Mouse (Mus musculus) liver, embryonic 11.5 days (tissue): ENCODE data around the gene Fryl. TPM values are rescaled to one million over a fixed set of nuclear protein-coding genes. Genes with fewer than 3 reads are reported as not detected.

Experiments
- ATAC-seq: fragments of 200-750 bp; cut with Nextera tagmentation; replicated peaks from 2 replicates; pipeline ENCODE4 v1.8.0; 2017; ENCODE audit warnings: moderate number of reproducible peaks, mild to moderate bottlenecking, moderate TSS enrichment, moderate library complexity; ENCODE audit not compliant: low FRiP score
- DNase-seq: peaks from one replicate; pipeline ENCODE4 v3.0.0-alpha.2; 2017; ENCODE audit warnings: low spot score
- H3K27ac ChIP-seq: fragments of 300-500 bp; sonication (generic); 2 replicates; pipeline ENCODE4 v1.5.1; 2014; ENCODE audit warnings: mild to moderate bottlenecking, low read depth, low read length, control low read depth
- H3K27me3 ChIP-seq: fragments of 300-500 bp; sonication (generic); replicated peaks from 2 replicates; pipeline ENCODE4 v1.6.1; 2014; ENCODE audit warnings: low read length, mixed read lengths; ENCODE audit not compliant: control insufficient read depth, insufficient read depth
- H3K36me3 ChIP-seq: fragments of 300-500 bp; sonication (generic); 2 replicates; pipeline ENCODE4 v1.6.1; 2014; ENCODE audit warnings: mild to moderate bottlenecking, low read length, moderate library complexity, mixed read lengths; ENCODE audit not compliant: control insufficient read depth, insufficient read depth
- H3K4me1 ChIP-seq: fragments of 300-500 bp; sonication (generic); replicated peaks from 2 replicates; pipeline ENCODE4 v1.6.1; 2014; ENCODE audit warnings: low read length, mixed read lengths; ENCODE audit not compliant: control insufficient read depth, insufficient read depth
- H3K4me2 ChIP-seq: fragments of 300-500 bp; sonication (generic); 2 replicates; pipeline ENCODE4 v1.6.1; 2014; ENCODE audit warnings: mild to moderate bottlenecking, control low read depth, moderate library complexity
- H3K4me3 ChIP-seq: fragments of 300-500 bp; sonication (generic); 2 replicates; pipeline ENCODE4 v1.5.1; 2014; ENCODE audit warnings: low read depth, low read length, control low read depth
- H3K9ac ChIP-seq: fragments of 300-500 bp; sonication (generic); 2 replicates; pipeline ENCODE4 v1.6.1; 2014; ENCODE audit warnings: low read depth, low read length, control low read depth
- H3K9me3 ChIP-seq: fragments of 300-500 bp; sonication (generic); 2 replicates; pipeline ENCODE4 v1.6.1; 2016; ENCODE audit warnings: low read length, inconsistent platforms, mixed read lengths; ENCODE audit not compliant: control insufficient read depth
- WGBS: fragments of 180-500 bp; shearing (Covaris S2); extraction: QIAGEN DNeasy Blood & Tissue Kit; methylation state at CpG from one replicate; pipeline ENCODE4 v1.1.7; 2014; 5-methylcytosine and 5-hydroxymethylcytosine counted together
- polyA plus RNA-seq: library from polyadenylated mRNA; unstranded; fragments of >200 nt; fragmentation: Nextera tagmentation; extraction: Ambion mirVana; gene quantifications from 2 replicates; pipeline ENCODE4 v1.2.1, GENCODE M21; 2014

The Fryl gene
- polyA plus RNA-seq, 1 experiment from 2014 or later = 39.7 TPM

DNA sequence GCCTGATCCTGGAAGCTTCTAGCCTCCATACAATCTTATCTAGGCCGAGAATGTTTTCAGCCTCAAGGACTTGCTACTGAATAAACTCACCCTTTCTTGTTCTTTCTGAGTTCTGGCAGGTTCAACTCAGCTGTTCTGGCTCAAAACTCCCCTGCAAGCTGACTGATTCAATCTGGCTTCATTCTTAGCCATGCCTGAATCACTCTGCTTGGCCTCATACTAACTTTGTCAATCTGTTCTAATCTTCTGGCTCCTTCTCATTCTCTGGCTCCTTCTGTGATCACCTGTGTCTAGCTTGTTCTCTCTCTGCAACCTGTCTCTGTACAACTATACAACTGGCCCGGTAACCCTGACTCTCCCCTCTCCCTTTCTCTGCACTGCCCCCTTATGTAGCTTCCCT lies 93.9 kb downstream of the Fryl start:
- Histone ChIP-seq H3K4me1 (no peaks in the 10 kb centered on the region), H3K27ac (no peak overlapping the region)
- 75% methylated on average over 2 of the region's 2 CpGs for WGBS

DNA sequence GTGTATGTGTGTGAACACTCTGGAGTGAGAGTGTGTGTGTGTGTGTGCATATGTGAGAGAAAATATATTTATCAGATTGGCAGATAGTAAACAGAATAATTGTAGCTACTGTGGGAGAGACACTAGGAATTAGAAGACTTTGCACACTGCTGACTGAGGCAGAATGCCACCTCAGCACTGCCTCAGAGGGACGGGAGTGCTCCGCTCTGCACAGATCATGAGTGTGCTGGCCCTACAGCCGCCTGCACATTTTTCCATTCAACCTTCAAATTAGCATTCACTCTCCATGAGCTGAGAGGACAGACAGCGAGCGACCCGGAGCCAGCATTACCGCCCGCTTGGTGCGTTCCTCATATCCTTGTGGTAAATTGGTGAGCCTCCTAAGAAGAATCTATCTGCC lies 96.0 kb downstream of the Fryl start:
- no peaks in the 10 kb centered on the region for H3K36me3 ChIP-seq
- no peaks in the 10 kb centered on the region for H3K27me3 ChIP-seq
- H3K9ac ChIP-seq = no peak overlapping the region
- no peaks in the 10 kb centered on the region for H3K4me1 ChIP-seq
- H3K9me3 ChIP-seq = no peaks in the 10 kb centered on the region
- DNase-seq = no peak
- ATAC-seq = no peak
- 91% methylated on average over 9 of the region's 9 CpGs for WGBS
- H3K4me3 ChIP-seq = no peak overlapping the region
- no peak overlapping the region for H3K4me2 ChIP-seq
- H3K27ac ChIP-seq = no peak overlapping the region

More for the DNA sequence above, 93.9 kb downstream of the Fryl start:
- ATAC-seq (no peak), DNase-seq (no peak)
- no peak overlapping the region for H3K4me3 ChIP-seq
- H3K9me3 ChIP-seq = no peaks in the 10 kb centered on the region
- H3K27me3 ChIP-seq = no peaks in the 10 kb centered on the region
- H3K36me3 ChIP-seq = no peaks in the 10 kb centered on the region
- no peak overlapping the region for H3K4me2 ChIP-seq
- no peak overlapping the region for H3K9ac ChIP-seq

DNA sequence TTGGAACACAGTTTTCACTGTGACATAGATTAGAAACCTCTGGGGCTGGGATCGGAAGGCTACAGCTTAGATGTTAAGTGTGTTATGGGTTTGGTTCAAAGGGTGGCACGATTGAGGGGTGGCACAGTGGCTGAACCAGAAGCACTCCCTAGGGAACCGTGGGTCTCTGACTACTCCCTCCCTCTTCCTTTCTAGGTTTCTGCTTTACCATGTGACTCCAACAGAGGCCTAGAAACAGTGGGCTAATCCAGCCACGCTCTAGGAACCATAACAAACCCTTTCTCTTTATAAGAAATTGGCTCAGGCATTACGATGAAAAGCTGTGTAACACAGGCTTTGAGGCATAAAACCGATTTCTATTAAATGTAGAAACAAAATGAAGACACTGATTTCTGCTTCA lies 98.9 kb downstream of the Fryl start:
- 87% methylated on average over 6 of the region's 6 CpGs for WGBS
- Histone ChIP-seq H3K36me3 (no peaks in the 10 kb centered on the region), H3K4me1 (no peaks in the 10 kb centered on the region), H3K4me3 (no peak overlapping the region), H3K27ac (no peak overlapping the region), H3K9ac (no peak overlapping the region), H3K4me2 (no peak overlapping the region), H3K9me3 (no peaks in the 10 kb centered on the region), H3K27me3 (no peaks in the 10 kb centered on the region)
- DNase-seq = no peak
- ATAC-seq = no peak

DNA sequence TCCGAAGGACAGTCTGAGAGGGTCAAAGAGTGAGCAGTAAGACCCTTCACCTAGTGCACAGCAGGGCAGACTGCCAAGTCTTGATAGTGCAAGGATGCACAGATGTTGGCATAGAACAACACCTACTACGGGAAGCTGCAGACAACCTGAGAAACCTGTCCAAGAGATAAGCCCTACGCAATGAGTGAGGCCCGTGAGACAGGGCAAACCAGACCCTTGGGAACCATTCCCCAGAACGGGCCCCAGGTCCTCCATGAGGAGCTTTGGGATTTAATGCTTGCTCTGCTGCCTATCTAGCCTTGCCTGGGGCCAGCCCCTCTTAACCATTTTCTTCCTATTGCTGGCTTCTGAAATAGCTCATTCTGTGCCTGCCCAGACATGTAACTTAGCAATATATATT lies 99.4 kb downstream of the Fryl start:
- no peaks in the 10 kb centered on the region for H3K36me3 ChIP-seq
- no peak overlapping the region for H3K4me2 ChIP-seq
- H3K27ac ChIP-seq = no peak overlapping the region
- DNase-seq (no peak), ATAC-seq (no peak)
- H3K9me3 ChIP-seq = no peaks in the 10 kb centered on the region
- no peak overlapping the region for H3K9ac ChIP-seq
- WGBS = 70% methylated on average over 5 of the region's 5 CpGs
- H3K4me3 ChIP-seq = no peak overlapping the region
- H3K27me3 ChIP-seq = no peaks in the 10 kb centered on the region
- no peaks in the 10 kb centered on the region for H3K4me1 ChIP-seq

DNA sequence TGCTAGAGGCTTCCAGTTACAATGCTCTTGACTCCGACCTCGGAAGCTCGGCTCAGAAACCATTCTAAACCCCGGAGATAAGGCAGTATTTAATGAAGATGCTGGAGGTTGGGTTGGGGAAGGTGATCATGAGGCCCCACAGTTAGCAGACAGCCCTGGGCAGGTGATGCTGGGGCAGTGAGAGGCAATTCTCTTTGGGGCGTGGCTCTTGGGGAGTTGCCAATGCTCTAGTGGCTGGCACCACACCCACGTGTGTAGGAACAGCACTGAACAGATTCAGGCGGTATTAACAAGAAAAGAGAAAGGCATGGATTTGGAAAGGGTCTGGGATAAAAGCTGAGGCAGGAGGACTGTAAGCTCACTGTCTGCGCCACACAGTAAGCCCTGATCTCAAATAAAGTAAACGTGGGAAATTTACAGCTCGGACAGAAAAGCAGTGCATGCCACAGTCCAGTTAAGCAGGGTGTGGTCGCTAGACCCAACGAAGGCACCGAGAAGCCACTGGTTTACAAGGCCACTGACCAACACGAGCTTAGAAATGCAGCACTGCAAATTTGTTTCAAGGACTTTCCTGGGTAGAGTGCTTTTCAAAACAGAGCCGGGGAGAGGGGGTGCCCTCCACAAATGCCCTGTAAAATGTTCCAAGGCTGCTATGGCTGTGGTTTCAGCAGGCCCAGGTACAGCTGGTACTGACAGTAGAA lies 100.0 kb downstream of the Fryl start:
- 77% methylated on average over 15 of the region's 15 CpGs for WGBS
- no peak overlapping the region for H3K9ac ChIP-seq
- H3K4me2 ChIP-seq = no peak overlapping the region
- ATAC-seq = no peak
- H3K36me3 ChIP-seq = no peaks in the 10 kb centered on the region
- H3K9me3 ChIP-seq = no peaks in the 10 kb centered on the region
- DNase-seq = no peak
- no peak overlapping the region for H3K4me3 ChIP-seq
- H3K4me1 ChIP-seq = no peaks in the 10 kb centered on the region
- no peak overlapping the region for H3K27ac ChIP-seq
- H3K27me3 ChIP-seq = no peaks in the 10 kb centered on the region

DNA sequence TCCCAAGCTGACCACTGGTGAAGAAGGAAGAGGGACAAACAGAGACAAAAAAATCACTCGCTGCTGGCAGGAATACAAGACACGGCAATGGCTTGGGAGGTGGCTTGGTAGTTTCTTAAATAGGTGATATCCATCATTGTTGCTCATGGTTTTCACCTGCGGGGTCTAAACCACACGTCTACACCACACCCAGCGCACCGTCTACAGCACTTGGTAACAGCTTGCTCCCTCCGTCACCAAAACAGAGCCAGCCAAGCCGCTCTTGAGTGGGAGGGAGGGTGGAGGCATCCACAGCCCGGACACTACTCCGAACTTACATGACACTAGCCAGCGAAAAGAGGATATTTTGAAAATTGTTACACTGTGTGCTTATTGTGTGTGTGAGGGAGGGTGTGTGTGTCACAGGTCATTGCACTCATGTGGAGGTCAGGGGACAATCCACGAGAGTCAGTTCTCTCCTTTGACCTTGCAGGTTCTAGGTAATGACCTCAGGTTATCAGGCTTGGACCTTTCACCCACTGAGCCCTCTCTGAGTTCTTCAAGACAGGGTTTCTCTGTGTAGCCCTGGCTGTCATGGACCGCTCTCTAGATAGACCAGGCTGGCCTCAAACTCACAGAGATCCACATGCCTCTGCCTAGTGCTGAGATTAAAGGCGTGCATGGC lies 102.5 kb downstream of the Fryl start:
- ATAC-seq = no peak
- Histone ChIP-seq H3K27me3 (no peaks in the 10 kb centered on the region), H3K9ac (no peak overlapping the region), H3K9me3 (no peaks in the 10 kb centered on the region), H3K27ac (no peak overlapping the region), H3K4me1 (no peaks in the 10 kb centered on the region), H3K4me2 (no peak overlapping the region), H3K4me3 (no peak overlapping the region), H3K36me3 (no peaks in the 10 kb centered on the region)
- 90% methylated on average over 14 of the region's 14 CpGs for WGBS
- no peak for DNase-seq

DNA sequence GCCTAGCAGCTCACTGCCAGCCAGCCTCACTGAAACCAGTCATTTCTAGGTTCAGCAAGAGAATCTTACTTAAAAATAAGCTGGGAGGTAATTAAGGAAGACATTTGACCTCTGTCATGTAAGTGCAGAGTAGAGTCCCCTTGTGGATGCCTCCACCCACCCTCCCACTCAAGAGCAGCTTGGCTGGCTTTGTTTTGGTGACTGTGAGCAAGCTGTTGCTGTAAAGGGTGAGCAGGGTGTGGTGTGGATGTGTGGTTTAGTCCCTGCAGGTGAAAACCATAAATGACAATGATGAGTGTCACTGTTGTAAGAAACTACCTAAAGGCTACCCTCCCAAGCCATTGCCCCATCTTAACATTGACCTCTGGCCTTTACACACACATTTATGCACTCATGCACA lies 104.2 kb downstream of the Fryl start:
- H3K4me1 ChIP-seq = no peaks in the 10 kb centered on the region
- H3K9ac ChIP-seq = no peak overlapping the region
- no peaks in the 10 kb centered on the region for H3K27me3 ChIP-seq
- no peak for DNase-seq
- no peak overlapping the region for H3K4me3 ChIP-seq
- no peak overlapping the region for H3K27ac ChIP-seq
- H3K9me3 ChIP-seq = no peaks in the 10 kb centered on the region
- H3K36me3 ChIP-seq = no peaks in the 10 kb centered on the region
- no peak overlapping the region for H3K4me2 ChIP-seq
- ATAC-seq = no peak

DNA sequence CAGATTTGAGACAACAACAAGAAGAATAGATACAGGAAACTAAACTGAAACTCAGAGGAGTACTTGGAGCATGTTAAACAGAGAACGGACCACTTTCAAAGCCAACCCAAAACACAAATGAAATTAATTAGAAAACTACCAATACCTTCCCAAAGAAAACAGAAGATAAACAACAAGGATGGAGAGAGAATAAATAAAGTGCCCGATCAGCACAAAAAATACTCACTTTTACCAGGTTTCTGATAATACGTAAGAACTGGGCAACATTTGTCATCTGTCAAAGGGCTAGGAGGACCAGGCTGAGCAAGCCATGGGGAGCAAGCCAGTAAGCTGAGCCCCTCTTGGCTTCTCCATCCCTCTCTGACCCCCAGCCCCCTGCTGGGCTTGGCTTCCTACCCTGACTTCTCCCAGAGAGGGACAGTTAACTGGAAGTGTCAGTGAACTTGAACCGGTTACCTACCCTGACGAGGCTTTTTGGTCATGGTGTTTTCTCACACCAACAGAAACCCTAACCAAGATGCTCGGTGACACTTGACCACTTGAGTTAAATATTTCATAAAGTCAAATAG lies 105.5 kb downstream of the Fryl start:
- H3K9ac ChIP-seq = no peak overlapping the region
- H3K36me3 ChIP-seq = no peaks in the 10 kb centered on the region
- no peaks in the 10 kb centered on the region for H3K9me3 ChIP-seq
- H3K27me3 ChIP-seq = no peaks in the 10 kb centered on the region
- no peak overlapping the region for H3K4me2 ChIP-seq
- 86% methylated on average over 6 of the region's 6 CpGs for WGBS
- DNase-seq = no peak
- no peak overlapping the region for H3K4me3 ChIP-seq
- H3K4me1 ChIP-seq = no peaks in the 10 kb centered on the region
- H3K27ac ChIP-seq = no peak overlapping the region
- no peak for ATAC-seq

- H3K27me3 ChIP-seq = no peaks in the 10 kb centered on the region
- H3K4me1 ChIP-seq = peaks cover 5% of the 10 kb centered on the region; the same call in 1 of the 2 replicates
- H3K9ac ChIP-seq = no peak overlapping the region
- H3K27ac ChIP-seq = no peak overlapping the region
- no peak overlapping the region for H3K4me2 ChIP-seq
- H3K9me3 ChIP-seq = no peaks in the 10 kb centered on the region
- H3K36me3 ChIP-seq = no peaks in the 10 kb centered on the region
- ATAC-seq (no peak), DNase-seq (no peak)
- no peak overlapping the region for H3K4me3 ChIP-seq
- WGBS = 70% methylated on average over 11 of the region's 11 CpGs
Measured at GRCm38 (mm10) chr5:73144987-73145386, 111.4 kb downstream of the Fryl start.
